Mouse (Mus musculus): ENCODE data around the gene Eif3k. TPM values are rescaled to one million over a fixed set of nuclear protein-coding genes. Genes with fewer than 3 reads are reported as not detected.

The Eif3k gene
- polyA plus RNA-seq, 1 experiment from 2014 or later = 343 TPM

GRCm38 (mm10) chr7:28993402-28993801 lies 11.7 kb upstream of the Eif3k start:
- H3K27ac ChIP-seq (ENCODE audit: low read depth, low read length) = no peak overlapping the region
- no peaks in the 10 kb centered on the region for H3K27me3 ChIP-seq (ENCODE audit: control insufficient read depth, insufficient read depth, low read length)
- no peak overlapping the region for H3K9ac ChIP-seq (ENCODE audit: low read length)
- DNase-seq (ENCODE audit: low spot score) (no peak), ATAC-seq (replicated peaks; ENCODE audit: low FRiP score) (no peak)
- 84% methylated on average over 3 of the region's 3 CpGs for WGBS
- no peak overlapping the region for H3K4me2 ChIP-seq (ENCODE audit: low read depth, low read length, severe bottlenecking)
- H3K4me3 ChIP-seq (ENCODE audit: low read depth, low read length) = no peak overlapping the region
- H3K9me3 ChIP-seq (ENCODE audit: control insufficient read depth, low read length) = no peaks in the 10 kb centered on the region; the same call in 1 of the 2 replicates
- H3K36me3 ChIP-seq (ENCODE audit: control insufficient read depth, insufficient read depth, low read length) = no peaks in the 10 kb centered on the region
- H3K4me1 ChIP-seq (replicated peaks; ENCODE audit: control insufficient read depth, insufficient read depth, low read length) = no peaks in the 10 kb centered on the region

- H3K9ac ChIP-seq (ENCODE audit: low read length) = no peak overlapping the region
- ATAC-seq (replicated peaks; ENCODE audit: low FRiP score) (no peak), DNase-seq (ENCODE audit: low spot score) (no peak)
- no peak overlapping the region for H3K4me3 ChIP-seq (ENCODE audit: low read depth, low read length)
- H3K27me3 ChIP-seq (ENCODE audit: control insufficient read depth, insufficient read depth, low read length) = no peaks in the 10 kb centered on the region
- WGBS = 93% methylated on average over 3 of the region's 3 CpGs
- no peaks in the 10 kb centered on the region for H3K36me3 ChIP-seq (ENCODE audit: control insufficient read depth, insufficient read depth, low read length)
- no peaks in the 10 kb centered on the region; the same call in 1 of the 2 replicates for H3K9me3 ChIP-seq (ENCODE audit: control insufficient read depth, low read length)
- H3K27ac ChIP-seq (ENCODE audit: low read depth, low read length) = no peak overlapping the region
- H3K4me1 ChIP-seq (replicated peaks; ENCODE audit: control insufficient read depth, insufficient read depth, low read length) = no peaks in the 10 kb centered on the region
- H3K4me2 ChIP-seq (ENCODE audit: low read depth, low read length, severe bottlenecking) = no peak overlapping the region
These were observed 11.3 kb upstream of the Eif3k start for GRCm38 (mm10) chr7:28992997-28993396.

GRCm38 (mm10) chr7:28991616-28992015 lies 10.0 kb upstream of the Eif3k start:
- Histone ChIP-seq H3K4me1 (replicated peaks; ENCODE audit: control insufficient read depth, insufficient read depth, low read length) (no peaks in the 10 kb centered on the region), H3K4me3 (ENCODE audit: low read depth, low read length) (no peak overlapping the region), H3K4me2 (ENCODE audit: low read depth, low read length, severe bottlenecking) (no peak overlapping the region), H3K27ac (ENCODE audit: low read depth, low read length) (no peak overlapping the region), H3K9me3 (ENCODE audit: control insufficient read depth, low read length) (no peaks in the 10 kb centered on the region; the same call in 1 of the 2 replicates), H3K27me3 (ENCODE audit: control insufficient read depth, insufficient read depth, low read length) (no peaks in the 10 kb centered on the region), H3K9ac (ENCODE audit: low read length) (no peak overlapping the region), H3K36me3 (ENCODE audit: control insufficient read depth, insufficient read depth, low read length) (no peaks in the 10 kb centered on the region)
- DNase-seq (ENCODE audit: low spot score) (no peak), ATAC-seq (replicated peaks; ENCODE audit: low FRiP score) (no peak)
- WGBS = 67% methylated on average over 5 of the region's 5 CpGs

GRCm38 (mm10) chr7:28990766-28991273 lies 9.2 kb upstream of the Eif3k start:
- H3K27ac ChIP-seq (ENCODE audit: low read depth, low read length) = no peak overlapping the region
- no peak overlapping the region for H3K9ac ChIP-seq (ENCODE audit: low read length)
- no peak overlapping the region for H3K4me2 ChIP-seq (ENCODE audit: low read depth, low read length, severe bottlenecking)
- no peak overlapping the region for H3K4me3 ChIP-seq (ENCODE audit: low read depth, low read length)
- H3K36me3 ChIP-seq (ENCODE audit: control insufficient read depth, insufficient read depth, low read length) = no peaks in the 10 kb centered on the region
- H3K9me3 ChIP-seq (ENCODE audit: control insufficient read depth, low read length) = no peaks in the 10 kb centered on the region; the same call in 1 of the 2 replicates
- H3K27me3 ChIP-seq (ENCODE audit: control insufficient read depth, insufficient read depth, low read length) = no peaks in the 10 kb centered on the region
- DNase-seq (ENCODE audit: low spot score) = no peak
- ATAC-seq (replicated peaks; ENCODE audit: low FRiP score) = no peak
- 64% methylated on average over 14 of the region's 14 CpGs for WGBS
- H3K4me1 ChIP-seq (replicated peaks; ENCODE audit: control insufficient read depth, insufficient read depth, low read length) = no peaks in the 10 kb centered on the region

- Histone ChIP-seq H3K9me3 (ENCODE audit: control insufficient read depth, low read length) (no peaks in the 10 kb centered on the region), H3K4me2 (ENCODE audit: low read depth, low read length, severe bottlenecking) (no peak overlapping the region), H3K27ac (ENCODE audit: low read depth, low read length) (no peak overlapping the region), H3K4me3 (ENCODE audit: low read depth, low read length) (no peak overlapping the region), H3K4me1 (replicated peaks; ENCODE audit: control insufficient read depth, insufficient read depth, low read length) (peaks cover 2% of the 10 kb centered on the region; the same call in 1 of the 2 replicates), H3K36me3 (ENCODE audit: control insufficient read depth, insufficient read depth, low read length) (no peaks in the 10 kb centered on the region), H3K9ac (ENCODE audit: low read length) (no peak overlapping the region), H3K27me3 (ENCODE audit: control insufficient read depth, insufficient read depth, low read length) (no peaks in the 10 kb centered on the region)
- 88% methylated on average over 7 of the region's 7 CpGs for WGBS
- no peak for DNase-seq (ENCODE audit: low spot score)
- no peak for ATAC-seq (replicated peaks; ENCODE audit: low FRiP score)
These were observed 3.5 kb upstream of the Eif3k start for GRCm38 (mm10) chr7:28985207-28985606.

GRCm38 (mm10) chr7:28984452-28984851 lies 2.8 kb upstream of the Eif3k start:
- Histone ChIP-seq H3K36me3 (ENCODE audit: control insufficient read depth, insufficient read depth, low read length) (no peaks in the 10 kb centered on the region), H3K9me3 (ENCODE audit: control insufficient read depth, low read length) (no peaks in the 10 kb centered on the region), H3K4me2 (ENCODE audit: low read depth, low read length, severe bottlenecking) (no peak overlapping the region), H3K4me3 (ENCODE audit: low read depth, low read length) (no peak overlapping the region), H3K9ac (ENCODE audit: low read length) (no peak overlapping the region), H3K27me3 (ENCODE audit: control insufficient read depth, insufficient read depth, low read length) (no peaks in the 10 kb centered on the region), H3K4me1 (replicated peaks; ENCODE audit: control insufficient read depth, insufficient read depth, low read length) (peaks cover 2% of the 10 kb centered on the region; the same call in 1 of the 2 replicates), H3K27ac (ENCODE audit: low read depth, low read length) (no peak overlapping the region)
- DNase-seq (ENCODE audit: low spot score) (no peak), ATAC-seq (replicated peaks; ENCODE audit: low FRiP score) (no peak)
- WGBS = 78% methylated on average over 1 of the region's 1 CpGs

GRCm38 (mm10) chr7:28983849-28984248 lies 2.2 kb upstream of the Eif3k start:
- H3K4me2 ChIP-seq (ENCODE audit: low read depth, low read length, severe bottlenecking) = no peak overlapping the region
- no peaks in the 10 kb centered on the region for H3K27me3 ChIP-seq (ENCODE audit: control insufficient read depth, insufficient read depth, low read length)
- no peak overlapping the region for H3K9ac ChIP-seq (ENCODE audit: low read length)
- ATAC-seq (replicated peaks; ENCODE audit: low FRiP score) (no peak), DNase-seq (ENCODE audit: low spot score) (no peak)
- WGBS = 66% methylated on average over 4 of the region's 4 CpGs
- no peaks in the 10 kb centered on the region for H3K9me3 ChIP-seq (ENCODE audit: control insufficient read depth, low read length)
- peaks cover 2% of the 10 kb centered on the region; the same call in 1 of the 2 replicates for H3K4me1 ChIP-seq (replicated peaks; ENCODE audit: control insufficient read depth, insufficient read depth, low read length)
- no peak overlapping the region for H3K4me3 ChIP-seq (ENCODE audit: low read depth, low read length)
- H3K27ac ChIP-seq (ENCODE audit: low read depth, low read length) = no peak overlapping the region
- no peaks in the 10 kb centered on the region for H3K36me3 ChIP-seq (ENCODE audit: control insufficient read depth, insufficient read depth, low read length)

GRCm38 (mm10) chr7:28983141-28983564 lies 1.5 kb upstream of the Eif3k start:
- Histone ChIP-seq H3K36me3 (ENCODE audit: control insufficient read depth, insufficient read depth, low read length) (no peaks in the 10 kb centered on the region; the same call in 1 of the 2 replicates), H3K27ac (ENCODE audit: low read depth, low read length) (no peak overlapping the region), H3K27me3 (ENCODE audit: control insufficient read depth, insufficient read depth, low read length) (no peaks in the 10 kb centered on the region), H3K9me3 (ENCODE audit: control insufficient read depth, low read length) (no peaks in the 10 kb centered on the region), H3K4me1 (replicated peaks; ENCODE audit: control insufficient read depth, insufficient read depth, low read length) (peaks cover 2% of the 10 kb centered on the region; the same call in 1 of the 2 replicates), H3K4me3 (ENCODE audit: low read depth, low read length) (no peak overlapping the region), H3K9ac (ENCODE audit: low read length) (peak overlapping the region; percentile 68; the same call in 1 of the 2 replicates), H3K4me2 (ENCODE audit: low read depth, low read length, severe bottlenecking) (no peak overlapping the region)
- ATAC-seq (replicated peaks; ENCODE audit: low FRiP score) (no peak), DNase-seq (ENCODE audit: low spot score) (no peak)
- 73% methylated on average over 11 of the region's 11 CpGs for WGBS

Measured in forebrain, embryonic 11.5 days (tissue).